Mouse (Mus musculus): ENCODE data around the gene Ube2o. TPM values are rescaled to one million over a fixed set of nuclear protein-coding genes. Genes with fewer than 3 reads are reported as not detected.

Ube2o gene
- polyA plus RNA-seq, 1 experiment from 2014 or later: 32.5 TPM

- ATAC-seq: no peak
- in situ Hi-C loops (cut with MboI; ENCODE audit: low pct_unique_long_range_greater_than_20kb): no loop called here
- CTCF ChIA-PET: no interaction called here
- no peaks in the 10 kb centered on the region for H3K27me3 ChIP-seq
- TF ChIP-seq CTCF (IDR thresholded peaks at IDR 0.05): no peak
- no peak for DNase-seq (ENCODE audit: low read depth, low spot score)
- POLR2A ChIA-PET: no interaction called here
Observed at GRCm38 (mm10) chr11:116572756-116573543, 8.3 kb downstream of the Ube2o start.

DNA sequence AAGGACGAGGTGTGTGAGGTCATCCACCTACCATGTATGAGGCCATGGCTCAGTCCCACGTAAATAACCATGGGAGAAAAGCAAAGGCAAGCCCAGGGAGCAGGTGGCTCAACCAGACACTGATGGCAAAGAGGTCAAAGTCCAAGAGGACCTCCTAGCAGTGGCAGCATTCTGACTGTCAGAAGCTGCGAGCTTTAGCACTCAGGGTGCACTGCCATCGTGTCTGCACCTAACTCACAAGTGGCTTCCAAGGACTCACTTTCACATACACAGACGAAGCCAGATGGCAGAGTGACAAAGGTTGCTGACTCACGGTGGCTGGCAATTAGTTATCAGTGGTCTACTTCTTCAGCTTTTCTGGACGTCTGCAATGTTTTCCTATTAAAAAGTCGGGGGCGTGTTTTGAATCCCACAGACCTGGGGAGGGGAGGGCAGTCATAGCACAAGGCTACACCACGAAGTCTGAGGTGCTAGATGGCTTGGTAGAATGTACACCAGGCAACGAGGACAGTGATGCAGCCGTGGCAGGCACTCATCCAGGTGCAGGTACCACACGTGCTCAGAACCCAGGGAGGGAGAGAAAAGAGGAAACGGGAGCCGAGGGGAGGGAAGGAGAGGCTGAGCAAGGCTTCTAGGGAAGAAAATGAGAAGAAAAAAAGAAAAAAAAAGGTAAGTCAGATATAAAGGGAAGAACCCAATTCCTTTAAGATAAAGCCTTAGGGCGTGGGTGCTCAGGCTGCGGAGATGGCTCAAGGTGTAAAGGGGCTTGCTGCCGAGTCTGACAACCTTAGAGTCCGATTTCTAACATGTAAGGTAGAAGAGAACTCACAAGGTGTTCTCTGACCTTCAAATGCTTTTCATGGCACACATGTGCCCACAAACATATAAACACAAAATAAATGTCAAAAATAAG is 9.2 kb downstream of the Ube2o start:
- no peak for TF ChIP-seq CTCF (IDR thresholded peaks at IDR 0.05)
- no peak for ATAC-seq
- ChIA-PET CTCF (interaction anchor here (1.4 to 1.5 kb wide), 2 partner anchors 14 to 18 kb away, joined by 3 to 4 read pairs; partner anchors contain the start of gene Aanat), POLR2A (no interaction called here)
- DNase-seq (ENCODE audit: low read depth, low spot score): no peak
- in situ Hi-C loops (cut with MboI; ENCODE audit: low pct_unique_long_range_greater_than_20kb): no loop called here
- no peaks in the 10 kb centered on the region for H3K27me3 ChIP-seq

DNA sequence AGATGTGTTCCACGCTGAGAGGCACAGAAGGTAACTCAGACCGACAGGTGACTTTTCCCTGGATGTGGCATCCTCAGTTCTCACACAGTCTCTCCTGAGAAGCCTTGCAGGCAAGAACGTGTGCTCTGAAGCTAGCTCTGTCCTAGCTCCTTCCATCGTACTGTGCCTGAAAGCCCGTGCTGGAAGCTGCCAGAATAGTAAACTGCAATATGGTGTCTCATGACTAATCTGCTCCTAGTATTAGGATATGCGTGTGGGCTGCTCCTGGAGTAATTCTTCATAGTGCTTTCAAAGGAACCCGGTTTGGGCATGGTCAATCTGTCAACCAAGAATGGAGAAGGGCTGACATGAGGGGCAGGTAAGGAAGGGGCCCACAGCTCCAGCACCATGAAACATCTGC is 10.4 kb downstream of the Ube2o start:
- H3K27me3 ChIP-seq: no peaks in the 10 kb centered on the region
- DNase-seq (ENCODE audit: low read depth, low spot score): no peak
- no peak for TF ChIP-seq CTCF (IDR thresholded peaks at IDR 0.05)
- ChIA-PET CTCF (interaction anchor here (1.0 to 1.5 kb wide), 6 partner anchors 15 to 58 kb away, joined by 3 to 4 read pairs (median 3); partner anchors contain the start of gene Aanat), POLR2A (no interaction called here)
- no peak for ATAC-seq
- in situ Hi-C loops (cut with MboI; ENCODE audit: low pct_unique_long_range_greater_than_20kb): no loop called here

GRCm38 (mm10) chr11:116567531-116567930 is 13.7 kb downstream of the Ube2o start:
- ATAC-seq: no peak
- H3K27me3 ChIP-seq: no peaks in the 10 kb centered on the region
- in situ Hi-C loops (cut with MboI; ENCODE audit: low pct_unique_long_range_greater_than_20kb): no loop called here
- CTCF ChIA-PET: interaction anchor here (1.0 to 2.4 kb wide), 3 partner anchors 11 to 25 kb away, joined by 3 to 8 read pairs (median 4); no protein-coding TSS in a partner anchor
- POLR2A ChIA-PET: interaction anchor here (1.0 kb wide), 1 partner anchor 19 kb away, joined by 3 read pairs; the partner anchor contains the start of gene Aanat
- no peak for TF ChIP-seq CTCF (IDR thresholded peaks at IDR 0.05)
- DNase-seq (ENCODE audit: low read depth, low spot score): no peak

GRCm38 (mm10) chr11:116565283-116566041 is 15.8 kb downstream of the Ube2o start:
- ChIA-PET POLR2A (no interaction called here), CTCF (interaction anchor here (1.1 to 1.8 kb wide), 2 partner anchors 21 to 27 kb away, joined by 3 to 4 read pairs; partner anchors contain the start of gene Aanat)
- DNase-seq (ENCODE audit: low read depth, low spot score) (no peak), ATAC-seq (no peak)
- H3K27me3 ChIP-seq: no peaks in the 10 kb centered on the region
- in situ Hi-C loops (cut with MboI; ENCODE audit: low pct_unique_long_range_greater_than_20kb): no loop called here
- no peak for TF ChIP-seq CTCF (IDR thresholded peaks at IDR 0.05)

DNA sequence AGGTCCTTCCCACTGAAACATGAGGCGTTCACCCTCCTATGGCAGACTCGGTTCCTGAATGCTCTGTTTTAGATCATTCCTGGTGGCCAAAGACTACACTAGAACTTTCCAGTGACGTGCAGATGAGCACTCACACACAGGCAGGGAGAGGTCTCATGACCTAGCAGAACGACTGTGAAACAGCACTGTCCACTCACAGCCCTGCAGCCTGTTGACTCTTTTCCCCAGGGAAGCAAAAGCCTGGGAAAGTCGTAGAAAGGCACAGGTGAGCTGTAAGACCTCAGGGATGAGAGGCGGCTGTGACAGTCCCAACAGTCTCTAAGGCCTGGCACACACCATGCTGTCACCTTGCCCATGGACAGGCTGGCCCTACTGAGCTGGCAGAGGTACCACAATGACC is 24.9 kb downstream of the Ube2o start:
- DNase-seq (ENCODE audit: low read depth, low spot score): no peak
- no peak for TF ChIP-seq CTCF (IDR thresholded peaks at IDR 0.05)
- no peak for ATAC-seq
- no peaks in the 10 kb centered on the region for H3K27me3 ChIP-seq
- in situ Hi-C loops (cut with MboI; ENCODE audit: low pct_unique_long_range_greater_than_20kb): no loop called here
- CTCF ChIA-PET: interaction anchor here (1.0 to 1.4 kb wide), 4 partner anchors 11 to 72 kb away, joined by 3 to 4 read pairs (median 3); no protein-coding TSS in a partner anchor
- POLR2A ChIA-PET: no interaction called here

DNA sequence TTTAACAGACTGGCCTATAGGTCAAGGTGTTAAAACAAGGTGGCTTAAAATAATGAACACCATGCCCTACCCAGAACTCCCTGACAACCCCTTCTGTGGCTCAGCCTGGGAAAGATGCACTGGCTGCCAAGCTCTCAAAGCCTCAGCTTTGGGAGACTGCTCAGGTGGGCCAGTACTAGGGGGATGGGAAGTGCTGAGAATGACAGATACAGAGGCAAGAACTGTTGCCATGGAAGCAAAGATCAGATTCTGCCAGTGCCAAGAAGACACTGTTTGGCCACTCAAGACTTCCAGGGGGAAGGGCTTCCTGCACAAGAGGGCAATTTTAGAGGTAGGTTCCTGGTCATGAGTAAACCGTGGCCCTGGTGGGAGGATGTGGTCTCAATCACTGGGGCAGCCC is 25.7 kb downstream of the Ube2o start:
- CTCF ChIA-PET: interaction anchor here (1.0 to 1.5 kb wide), 3 partner anchors 11 to 72 kb away, joined by 3 to 4 read pairs (median 3); partner anchors contain the start of gene Rhbdf2
- TF ChIP-seq CTCF (IDR thresholded peaks at IDR 0.05): no peak
- in situ Hi-C loops (cut with MboI; ENCODE audit: low pct_unique_long_range_greater_than_20kb): no loop called here

GRCm38 (mm10) chr11:116554171-116554878 is 26.9 kb downstream of the Ube2o start:
- TF ChIP-seq CTCF (IDR thresholded peaks at IDR 0.05): no peak
- DNase-seq (ENCODE audit: low read depth, low spot score): no peak
- H3K27me3 ChIP-seq: no peaks in the 10 kb centered on the region
- in situ Hi-C loops (cut with MboI; ENCODE audit: low pct_unique_long_range_greater_than_20kb): no loop called here
- ChIA-PET CTCF (interaction anchor here (0.7 to 3.1 kb wide), 15 partner anchors 11 to 79 kb away, joined by 3 to 13 read pairs (median 4); partner anchors contain the start of genes Aanat and Rhbdf2), POLR2A (interaction anchor here (0.7 kb wide), 1 partner anchor 36 kb away, joined by 4 read pairs; no protein-coding TSS in a partner anchor)
- ATAC-seq: no peak

More for the DNA sequence above, 25.7 kb downstream of the Ube2o start:
- ATAC-seq (no peak), DNase-seq (ENCODE audit: low read depth, low spot score) (no peak)
- POLR2A ChIA-PET: no interaction called here
- no peaks in the 10 kb centered on the region for H3K27me3 ChIP-seq

GRCm38 (mm10) chr11:116552194-116552593 is 29.1 kb downstream of the Ube2o start:
- ChIA-PET CTCF (interaction anchor here (1.2 to 3.1 kb wide), 5 partner anchors 9 to 77 kb away, joined by 3 to 12 read pairs (median 7); no protein-coding TSS in a partner anchor), POLR2A (no interaction called here)
- no peaks in the 10 kb centered on the region for H3K27me3 ChIP-seq
- TF ChIP-seq CTCF (IDR thresholded peaks at IDR 0.05): no peak
- DNase-seq (ENCODE audit: low read depth, low spot score) (no peak), ATAC-seq (no peak)
- in situ Hi-C loops (cut with MboI; ENCODE audit: low pct_unique_long_range_greater_than_20kb): no loop called here
